Mouse (Mus musculus) kidney, adult 2 months (tissue): Measurements from ENCODE around the gene Mrps30.
"Not testable (repeated sequence)": the region's sequence is repeated elsewhere in the genome, so short reads cannot be mapped to it uniquely, and the experiment has no call there.

Experiments
- CTCF ChIP-seq: fragments of 200-500 bp; conservative IDR thresholded peaks from 2 replicates; pipeline ENCODE4 v1.5.1; 2011; ENCODE audit warnings: low read depth, mild to moderate bottlenecking, control low read depth, low read length, moderate library complexity, mixed read lengths; ENCODE audit not compliant: insufficient read depth, insufficient read length
- POLR2A ChIP-seq: fragments of 200-500 bp; IDR thresholded peaks from one replicate; pipeline ENCODE4 v1.6.1; 2011; ENCODE audit warnings: low read depth, low read length, control low read depth

- TF ChIP-seq POLR2A, CTCF: not testable (repeated sequence)
These were observed 373 bp upstream of the Mrps30 start for GRCm38 (mm10) chr13:118387448-118387801.
